Mouse (Mus musculus): Measurements from ENCODE around the gene Phf19.

The Phf19 gene

GRCm38 (mm10) chr2:34913218-34914068 is at the start of gene Phf19:
Gene Phf19 (minus strand): TSS chr2:34914026.
- no peak for DNase-seq (ENCODE audit: low read depth, low spot score)

GRCm38 (mm10) chr2:34963371-34963956 is 49.6 kb upstream of the Phf19 start:
- DNase-seq (ENCODE audit: low read depth, low spot score): no peak

- no peak for DNase-seq (ENCODE audit: low read depth, low spot score)
Observed at GRCm38 (mm10) chr2:34962893-34963292, 49.1 kb upstream of the Phf19 start.

DNA sequence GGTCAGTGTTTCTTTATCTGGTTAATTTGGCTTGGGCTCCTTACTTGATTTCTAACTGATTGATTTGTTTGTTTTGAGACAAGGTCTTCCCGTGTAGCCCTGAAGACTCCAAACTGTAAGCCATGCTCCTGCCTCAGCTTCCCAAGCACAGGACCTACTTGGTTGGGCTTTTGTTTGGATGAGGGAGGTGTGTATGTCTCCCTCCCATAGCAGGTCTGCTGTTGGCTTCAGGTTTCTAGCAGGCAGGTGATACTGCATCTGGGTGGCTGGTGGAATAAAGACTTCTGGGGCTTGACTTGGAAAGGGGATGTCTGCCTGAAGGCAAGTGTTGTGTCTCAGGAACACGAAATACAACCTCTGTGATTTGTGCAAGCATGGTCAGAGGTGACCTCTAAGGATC is 48.4 kb upstream of the Phf19 start:
- no peak for DNase-seq (ENCODE audit: low read depth, low spot score)

GRCm38 (mm10) chr2:34961481-34962036 is 47.7 kb upstream of the Phf19 start, which contains the start of gene Traf1:
Gene Traf1 (minus strand): TSS chr2:34961772.
- DNase-seq (ENCODE audit: low read depth, low spot score): no peak

GRCm38 (mm10) chr2:34960966-34961365 is 47.1 kb upstream of the Phf19 start:
- DNase-seq (ENCODE audit: low read depth, low spot score): no peak

GRCm38 (mm10) chr2:34960466-34960865 is 46.6 kb upstream of the Phf19 start:
- no peak for DNase-seq (ENCODE audit: low read depth, low spot score)

DNA sequence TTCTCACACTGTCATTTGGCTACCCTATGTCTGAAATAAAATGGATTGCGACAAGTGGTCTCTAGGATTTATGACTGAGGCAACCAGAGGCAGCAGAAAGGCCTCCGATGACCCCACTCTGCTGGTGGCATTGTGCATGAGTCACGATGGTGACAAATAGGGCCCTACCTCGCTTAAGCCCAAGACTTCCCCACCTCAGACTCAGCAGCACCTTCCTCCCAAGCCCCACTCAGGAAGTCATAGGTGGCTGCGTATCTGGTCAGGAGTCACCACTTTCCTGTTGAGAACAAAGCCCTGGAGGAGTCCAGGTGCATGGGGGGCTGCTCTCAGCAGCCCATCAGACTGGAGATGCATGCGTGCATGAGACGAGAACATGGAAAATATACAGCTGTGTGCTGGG is 44.8 kb upstream of the Phf19 start:
- no peak for DNase-seq (ENCODE audit: low read depth, low spot score)

- DNase-seq (ENCODE audit: low read depth, low spot score): no peak
Observed at GRCm38 (mm10) chr2:34958036-34958435, 44.2 kb upstream of the Phf19 start.

DNA sequence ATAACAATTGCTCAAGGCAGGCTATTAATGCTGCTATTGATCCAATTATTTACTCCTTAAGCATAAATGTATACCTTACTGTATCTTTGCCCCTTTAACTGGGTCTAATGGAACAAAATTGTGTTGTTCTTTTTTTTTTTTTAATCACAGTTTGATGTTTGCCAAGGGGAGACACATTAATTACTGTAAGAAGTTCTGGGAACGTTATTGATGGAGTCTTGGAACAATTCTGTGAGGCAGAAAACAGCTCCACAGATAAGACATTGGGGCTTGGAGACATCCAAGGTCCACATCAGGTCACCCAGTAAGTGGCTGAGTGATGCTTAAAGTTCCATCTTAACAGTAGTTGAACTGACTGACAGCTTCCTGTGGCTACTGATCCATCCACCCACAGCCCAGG is 43.6 kb upstream of the Phf19 start:
- no peak for DNase-seq (ENCODE audit: low read depth, low spot score)

DNA sequence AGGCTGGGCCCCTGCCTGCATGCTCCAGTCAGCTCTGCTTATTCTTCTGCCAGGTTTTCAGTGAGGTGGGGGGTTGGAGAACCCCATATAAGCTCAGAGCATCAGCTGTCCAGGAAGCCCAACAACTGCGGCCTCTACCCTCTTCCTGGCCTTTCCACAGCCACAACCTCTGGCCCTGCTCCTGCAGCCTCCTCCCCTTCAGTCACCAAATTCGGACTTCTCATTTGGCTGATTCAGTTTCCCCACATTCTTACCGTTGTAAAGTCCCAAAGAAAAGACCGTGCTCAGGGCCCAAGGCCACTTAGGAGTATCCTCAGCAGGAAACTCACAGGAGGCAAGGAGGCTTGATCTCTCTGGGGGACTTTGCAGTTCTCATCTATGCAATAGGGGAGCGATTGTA is 43.1 kb upstream of the Phf19 start:
- DNase-seq (ENCODE audit: low read depth, low spot score): no peak

DNA sequence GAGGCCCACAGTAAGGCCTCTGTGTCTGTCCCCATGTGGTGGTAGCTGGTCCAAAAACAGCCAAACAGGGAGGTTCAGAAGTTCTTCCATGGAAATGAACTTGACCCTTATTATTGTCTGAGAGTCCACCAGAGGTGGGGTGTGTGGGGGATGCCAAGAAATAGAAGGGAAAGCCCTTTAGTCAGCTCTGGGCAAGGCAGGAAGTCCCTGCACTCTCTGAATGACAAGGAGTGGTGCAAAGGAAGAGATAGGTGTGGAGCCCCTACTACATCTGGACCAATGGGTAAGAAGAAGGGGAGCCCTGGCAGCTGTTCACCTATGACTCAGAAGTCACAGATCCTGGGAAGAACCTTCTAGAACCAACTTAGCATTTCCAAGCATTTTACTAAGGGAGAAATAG is 40.5 kb upstream of the Phf19 start:
- no peak for DNase-seq (ENCODE audit: low read depth, low spot score)

- DNase-seq (ENCODE audit: low read depth, low spot score): no peak
Observed at GRCm38 (mm10) chr2:34953547-34954116, 39.8 kb upstream of the Phf19 start.

DNA sequence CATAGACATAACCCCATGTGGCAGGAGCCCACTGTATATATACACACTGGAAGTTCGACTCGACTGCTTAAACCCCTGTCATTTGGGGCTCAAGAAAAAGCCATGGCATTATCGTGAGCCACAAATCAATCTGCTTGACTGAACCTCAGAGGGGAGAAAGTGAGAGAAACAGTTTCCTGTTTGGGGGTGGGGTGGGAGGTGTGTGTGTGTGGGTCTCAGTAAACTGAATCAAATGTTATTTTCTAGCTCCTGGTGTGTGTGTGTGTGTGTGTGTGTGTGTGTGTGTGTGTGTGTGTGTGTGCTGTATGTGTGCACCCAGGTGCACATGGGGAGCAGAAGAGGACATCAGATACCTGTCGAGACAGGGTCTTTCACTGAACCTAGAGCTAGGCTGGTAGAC is 39.2 kb upstream of the Phf19 start:
- DNase-seq (ENCODE audit: low read depth, low spot score): no peak

DNA sequence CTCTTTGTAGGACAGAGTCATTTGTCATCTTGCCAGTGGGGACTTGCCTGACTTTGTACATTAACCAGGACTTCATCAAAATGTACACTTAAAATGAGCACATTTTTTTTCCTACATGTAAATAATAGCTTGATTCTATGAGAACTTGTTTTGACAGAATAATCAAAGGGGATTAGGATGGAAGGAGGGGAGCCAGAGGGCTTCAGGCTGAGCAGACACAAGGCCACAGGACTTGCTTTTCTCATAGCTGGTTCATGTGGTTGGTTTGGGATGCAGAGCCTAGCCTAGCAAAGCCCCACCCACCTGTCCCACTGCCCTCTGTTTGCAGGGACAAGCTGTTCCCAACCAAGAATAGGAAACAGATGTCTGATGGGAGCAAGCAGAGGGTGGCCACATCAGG is 37.6 kb upstream of the Phf19 start:
- no peak for DNase-seq (ENCODE audit: low read depth, low spot score)

DNA sequence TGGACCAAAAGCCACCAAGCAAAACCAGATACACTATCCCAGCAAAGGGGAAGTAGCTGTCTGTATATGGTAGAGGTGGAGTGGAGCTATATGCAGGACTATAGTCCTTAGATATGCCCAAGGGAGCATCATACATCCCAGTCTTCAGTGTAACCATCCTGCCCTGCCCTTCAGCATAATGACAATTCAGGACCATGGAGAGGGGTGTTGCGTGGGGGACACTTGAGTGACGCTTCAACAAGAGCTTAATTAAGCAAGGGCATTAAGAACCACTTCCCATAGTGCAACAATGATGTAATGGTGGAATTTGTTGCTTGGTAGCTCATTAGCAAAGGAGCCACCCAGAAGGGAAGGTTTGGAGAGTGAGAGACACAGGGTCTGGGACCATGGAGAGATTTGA is 34.8 kb upstream of the Phf19 start:
- peak; percentile 48 for DNase-seq (ENCODE audit: low read depth, low spot score)

GRCm38 (mm10) chr2:34946046-34946445 is 32.2 kb upstream of the Phf19 start:
- DNase-seq (ENCODE audit: low read depth, low spot score): no peak

- DNase-seq (ENCODE audit: low read depth, low spot score): no peak
Observed at GRCm38 (mm10) chr2:34945580-34945979, 31.8 kb upstream of the Phf19 start.

DNA sequence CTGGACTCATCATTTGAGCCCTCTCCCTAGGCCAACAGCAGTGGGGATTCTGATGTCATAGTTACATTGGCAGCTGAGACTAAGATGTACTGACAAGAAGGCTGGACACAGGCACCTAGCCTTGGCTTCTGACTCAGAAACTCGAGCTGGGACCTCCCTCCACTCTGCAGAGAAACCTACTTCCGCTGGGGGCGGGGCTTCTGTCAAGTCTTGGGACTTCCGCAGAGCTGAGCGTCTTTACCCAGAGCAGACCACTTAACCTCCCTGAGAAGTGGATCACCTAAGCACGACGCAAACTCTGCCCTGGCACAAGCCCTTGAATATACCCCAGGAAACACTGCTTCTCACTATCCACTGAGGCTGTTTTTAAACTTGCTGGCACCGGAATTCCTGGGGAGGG is 30.9 kb upstream of the Phf19 start:
- DNase-seq (ENCODE audit: low read depth, low spot score): no peak

- no peak for DNase-seq (ENCODE audit: low read depth, low spot score)
Observed at GRCm38 (mm10) chr2:34943556-34944120, 29.8 kb upstream of the Phf19 start.

DNA sequence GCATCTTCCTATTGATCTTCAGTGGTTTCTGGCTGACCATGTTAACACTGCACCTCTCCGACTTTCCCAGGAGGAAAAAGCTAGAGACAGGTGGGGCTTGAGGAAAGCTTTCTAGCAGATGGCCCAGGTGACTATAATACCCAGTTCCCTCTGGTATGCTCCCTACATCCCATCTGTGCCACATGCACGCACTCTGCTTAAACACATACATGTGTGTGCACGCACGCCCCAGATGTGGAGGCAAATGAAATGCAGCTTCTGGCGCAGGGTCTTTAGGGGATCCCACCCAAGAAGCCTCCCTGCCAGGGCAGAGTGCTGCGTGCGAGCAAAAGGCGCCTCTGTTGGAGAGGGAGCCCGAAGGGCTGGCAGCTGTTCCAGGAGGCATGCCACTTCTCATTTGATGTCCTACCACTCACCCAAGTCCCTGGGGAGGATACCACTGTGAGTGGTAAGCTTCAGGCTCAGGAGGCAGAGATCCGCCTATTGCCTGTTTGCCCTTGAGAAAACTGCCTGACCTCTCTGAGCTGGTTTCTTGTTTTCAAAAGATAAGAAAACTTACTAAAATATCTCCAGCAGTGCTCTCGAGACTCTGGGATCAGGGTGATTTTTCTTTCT is 27.3 kb upstream of the Phf19 start:
- DNase-seq (ENCODE audit: low read depth, low spot score): no peak

DNA sequence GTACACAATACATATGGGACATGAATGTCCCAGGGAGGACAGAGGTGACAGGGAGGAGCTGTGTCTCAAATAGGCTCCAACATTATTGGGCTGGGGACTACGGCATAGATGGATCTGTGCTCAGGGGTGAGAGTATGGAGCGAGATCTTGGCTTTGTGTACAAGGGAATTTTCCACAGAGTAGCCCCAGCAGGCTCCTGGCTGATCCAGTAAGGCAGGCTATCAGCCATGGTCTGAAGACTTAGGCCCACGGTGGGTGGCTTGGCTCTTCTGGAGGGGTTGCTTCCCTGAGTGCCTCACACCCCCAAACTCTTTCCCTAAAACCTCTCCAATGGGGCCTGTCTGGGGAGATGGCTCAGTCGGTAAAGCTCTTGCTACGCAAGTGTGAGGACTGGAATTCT is 26.4 kb upstream of the Phf19 start:
- no peak for DNase-seq (ENCODE audit: low read depth, low spot score)

All from mesoderm, embryonic 11.5 days (tissue).